Mouse (Mus musculus) retina, adult 2 months (tissue): Measurements from ENCODE around the gene Supt3.

ENCODE experiments used
- DNase-seq: peaks from one replicate; pipeline ENCODE4 v3.0.0-alpha.2; 2012; ENCODE audit warnings: low read depth, low spot score

Supt3 gene

GRCm38 (mm10) chr17:44776738-44777270 is at the start of gene Supt3:
Gene Supt3 (plus strand): TSS chr17:44777152.
- peak; percentile 93 for DNase-seq

- DNase-seq: no peak
Observed at GRCm38 (mm10) chr17:44727675-44728074, 49.3 kb upstream of the Supt3 start.

- no peak for DNase-seq
Observed at GRCm38 (mm10) chr17:44728464-44728863, 48.5 kb upstream of the Supt3 start.

- no peak for DNase-seq
Observed at GRCm38 (mm10) chr17:44733544-44734310, 43.2 kb upstream of the Supt3 start.

- no peak for DNase-seq
Observed at GRCm38 (mm10) chr17:44734501-44735222, 42.3 kb upstream of the Supt3 start.

GRCm38 (mm10) chr17:44735223-44735990 is 41.5 kb upstream of the Supt3 start:
- no peak for DNase-seq

- no peak for DNase-seq
Observed at GRCm38 (mm10) chr17:44735991-44736561, 40.9 kb upstream of the Supt3 start.

GRCm38 (mm10) chr17:44737275-44738120 is 39.5 kb upstream of the Supt3 start:
- no peak for DNase-seq

GRCm38 (mm10) chr17:44738121-44738637 is 38.8 kb upstream of the Supt3 start:
- DNase-seq: no peak

GRCm38 (mm10) chr17:44742246-44742645 is 34.7 kb upstream of the Supt3 start:
- no peak for DNase-seq

GRCm38 (mm10) chr17:44743780-44744179 is 33.2 kb upstream of the Supt3 start:
- no peak for DNase-seq

GRCm38 (mm10) chr17:44745378-44745777 is 31.6 kb upstream of the Supt3 start:
- no peak for DNase-seq

- no peak for DNase-seq
Observed at GRCm38 (mm10) chr17:44766318-44766717, 10.6 kb upstream of the Supt3 start.

GRCm38 (mm10) chr17:44766975-44767374 is 10.0 kb upstream of the Supt3 start:
- DNase-seq: no peak

- no peak for DNase-seq
Observed at GRCm38 (mm10) chr17:44767375-44767774, 9.6 kb upstream of the Supt3 start.

GRCm38 (mm10) chr17:44768522-44768921 is 8.4 kb upstream of the Supt3 start:
- DNase-seq: no peak

- DNase-seq: no peak
Observed at GRCm38 (mm10) chr17:44770871-44771270, 6.1 kb upstream of the Supt3 start.

- no peak for DNase-seq
Observed at GRCm38 (mm10) chr17:44772576-44772975, 4.4 kb upstream of the Supt3 start.

- no peak for DNase-seq
Observed at GRCm38 (mm10) chr17:44777337-44777804, 419 bp downstream of the Supt3 start.

GRCm38 (mm10) chr17:44778141-44778540 is 1.2 kb downstream of the Supt3 start:
- DNase-seq: no peak
